Mouse (Mus musculus): Measurements from ENCODE around the gene Ppp1r16b. TPM values are rescaled to one million over a fixed set of nuclear protein-coding genes. Genes with fewer than 3 reads are reported as not detected.
A peak's percentile ranks its signal among the peaks of the same experiment; 100 is the strongest.

The Ppp1r16b gene
- polyA plus RNA-seq, 1 experiment, result 5.3 TPM

DNA sequence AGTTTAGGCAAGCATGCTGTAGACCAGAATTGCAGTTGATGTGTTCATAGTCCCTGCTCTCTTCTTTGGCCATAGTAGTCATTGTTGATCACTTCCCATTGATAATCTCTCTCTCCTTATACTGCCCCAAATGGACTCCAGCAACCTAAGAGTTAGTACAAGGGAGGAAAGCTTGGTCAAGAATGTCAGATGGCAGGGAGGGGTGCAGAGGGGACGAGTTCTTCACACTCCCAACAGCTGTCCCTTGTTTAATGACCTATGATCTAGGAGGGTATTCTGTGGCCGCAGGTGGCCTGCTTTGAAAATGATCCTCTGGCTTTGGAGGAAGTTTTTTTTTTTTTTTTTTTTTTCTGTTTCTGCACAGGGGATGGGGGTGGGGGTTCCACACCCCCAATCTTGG is 21.2 kb downstream of the Ppp1r16b start:
- Histone ChIP-seq H3K4me3 (replicated peaks; ENCODE audit: control insufficient read depth, low read depth, low read length) (no peak overlapping the region), H3K4me1 (ENCODE audit: control insufficient read depth, insufficient read depth, low read length) (peaks cover 8% of the 10 kb centered on the region), H3K27ac (ENCODE audit: control insufficient read depth, insufficient read depth, low read depth, low read length, poor library complexity) (no peak overlapping the region)
- WGBS, result 54% methylated on average over 2 of the region's 2 CpGs
- TF ChIP-seq POLR2A (IDR thresholded peaks at IDR 0.05; ENCODE audit: borderline replicate concordance, control insufficient read depth, low read depth, low read length) (no peak), CTCF (IDR thresholded peaks at IDR 0.05; ENCODE audit: control insufficient read depth, insufficient read depth, low read length) (no peak)

DNA sequence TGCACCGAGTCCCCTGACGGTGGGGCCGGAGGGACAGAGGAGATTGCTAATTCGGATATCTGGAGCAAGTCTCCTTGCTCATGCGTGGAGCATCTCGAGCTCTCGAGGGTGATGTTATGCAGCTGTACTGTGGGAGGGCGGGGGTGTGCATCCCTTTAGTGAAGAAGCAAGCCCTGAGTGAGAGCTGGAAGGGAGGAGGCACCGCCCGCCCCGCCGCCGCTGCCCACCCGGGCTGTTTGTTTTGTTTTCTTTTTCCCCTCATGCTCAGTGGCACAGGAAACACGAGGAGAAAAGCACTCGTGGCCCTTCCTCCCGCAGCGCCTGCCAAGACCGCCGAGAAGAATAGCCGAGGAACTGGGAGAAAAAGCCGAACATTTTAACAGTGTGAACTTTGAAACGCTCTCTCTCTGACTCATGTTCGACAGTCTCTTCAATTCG is 22.6 kb downstream of the Ppp1r16b start:
- H3K27ac ChIP-seq (ENCODE audit: control insufficient read depth, insufficient read depth, low read depth, low read length, poor library complexity), result no peak overlapping the region; the same call in 1 of the 2 replicates
- no peak overlapping the region for H3K4me3 ChIP-seq (replicated peaks; ENCODE audit: control insufficient read depth, low read depth, low read length)
- no peak for TF ChIP-seq POLR2A (IDR thresholded peaks at IDR 0.05; ENCODE audit: borderline replicate concordance, control insufficient read depth, low read depth, low read length)
- no peak for TF ChIP-seq CTCF (IDR thresholded peaks at IDR 0.05; ENCODE audit: control insufficient read depth, insufficient read depth, low read length)
- H3K4me1 ChIP-seq (ENCODE audit: control insufficient read depth, insufficient read depth, low read length), result peaks cover 5% of the 10 kb centered on the region; the same call in 1 of the 2 replicates
- WGBS, result 15% methylated on average over 25 of the region's 25 CpGs

DNA sequence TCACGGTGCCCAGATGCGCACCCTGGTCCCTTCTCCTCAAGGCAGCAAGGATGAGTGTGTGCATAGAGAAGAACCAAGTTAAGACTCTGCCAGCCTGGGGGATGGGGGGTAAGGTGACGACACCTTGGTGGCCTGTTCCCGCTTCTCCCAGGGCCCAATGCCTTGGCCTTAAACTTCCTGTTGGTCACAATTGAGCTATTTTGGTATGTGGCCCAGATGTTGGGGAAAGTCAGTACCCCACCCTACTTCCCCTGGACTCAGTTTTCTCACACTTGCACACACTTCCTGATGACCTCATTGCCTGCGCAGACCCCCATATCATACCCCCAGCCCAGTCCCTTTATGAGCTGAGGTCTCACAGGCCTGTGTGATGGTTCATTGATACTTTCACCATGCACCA is 23.9 kb downstream of the Ppp1r16b start:
- WGBS, result 50% methylated on average over 5 of the region's 5 CpGs
- Histone ChIP-seq H3K4me3 (replicated peaks; ENCODE audit: control insufficient read depth, low read depth, low read length) (no peak overlapping the region), H3K27ac (ENCODE audit: control insufficient read depth, insufficient read depth, low read depth, low read length, poor library complexity) (no peak overlapping the region; the same call in 1 of the 2 replicates), H3K4me1 (ENCODE audit: control insufficient read depth, insufficient read depth, low read length) (peaks cover 5% of the 10 kb centered on the region; the same call in 1 of the 2 replicates)
- TF ChIP-seq POLR2A (IDR thresholded peaks at IDR 0.05; ENCODE audit: borderline replicate concordance, control insufficient read depth, low read depth, low read length) (no peak), CTCF (IDR thresholded peaks at IDR 0.05; ENCODE audit: control insufficient read depth, insufficient read depth, low read length) (no peak)

DNA sequence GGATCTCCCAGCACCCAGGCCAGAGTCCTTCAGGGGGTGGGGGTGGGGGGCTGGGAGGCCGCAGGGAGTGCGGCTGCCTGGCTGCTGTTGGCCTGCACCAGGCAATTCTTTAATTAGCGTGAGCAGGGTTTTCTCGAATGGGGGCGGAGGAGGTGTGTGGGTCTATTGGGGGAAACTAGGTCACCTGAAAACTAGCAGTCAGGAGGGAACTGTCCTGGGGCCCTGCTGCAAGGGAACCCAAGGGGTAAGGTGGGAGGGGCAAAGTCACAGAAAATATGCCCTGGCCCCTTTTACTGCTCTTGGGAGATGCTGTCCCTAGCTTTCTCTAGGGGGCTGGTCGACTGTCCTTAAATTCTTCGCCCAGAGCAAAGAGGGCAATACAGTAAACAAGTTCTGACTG is 24.4 kb downstream of the Ppp1r16b start:
- no peak overlapping the region; the same call in 1 of the 2 replicates for H3K27ac ChIP-seq (ENCODE audit: control insufficient read depth, insufficient read depth, low read depth, low read length, poor library complexity)
- H3K4me1 ChIP-seq (ENCODE audit: control insufficient read depth, insufficient read depth, low read length), result peaks cover 5% of the 10 kb centered on the region; the same call in 1 of the 2 replicates
- 58% methylated on average over 7 of the region's 7 CpGs for WGBS
- H3K4me3 ChIP-seq (replicated peaks; ENCODE audit: control insufficient read depth, low read depth, low read length), result no peak overlapping the region
- TF ChIP-seq CTCF (IDR thresholded peaks at IDR 0.05; ENCODE audit: control insufficient read depth, insufficient read depth, low read length) (no peak), POLR2A (IDR thresholded peaks at IDR 0.05; ENCODE audit: borderline replicate concordance, control insufficient read depth, low read depth, low read length) (no peak)

DNA sequence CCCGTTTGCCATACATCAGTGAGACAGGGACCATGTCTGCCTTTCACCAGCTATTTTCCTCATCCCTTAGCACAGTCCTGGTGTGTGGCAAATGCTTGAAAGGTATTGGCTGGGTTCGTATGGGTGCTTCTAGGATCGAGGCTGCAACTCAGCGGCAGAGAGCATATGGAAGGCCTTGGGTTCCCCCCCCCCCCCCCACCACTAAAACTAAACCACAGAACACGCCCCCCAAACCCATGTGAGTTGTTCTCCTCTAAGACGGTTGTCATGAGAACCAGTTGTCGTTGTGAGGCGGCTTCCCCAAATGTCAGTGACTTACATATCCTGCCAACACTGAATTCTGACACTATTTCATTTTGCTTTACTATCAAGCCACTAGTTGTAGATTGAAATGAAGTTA is 24.9 kb downstream of the Ppp1r16b start:
- TF ChIP-seq POLR2A (IDR thresholded peaks at IDR 0.05; ENCODE audit: borderline replicate concordance, control insufficient read depth, low read depth, low read length), result no peak
- TF ChIP-seq CTCF (IDR thresholded peaks at IDR 0.05; ENCODE audit: control insufficient read depth, insufficient read depth, low read length), result no peak
- WGBS, result 8% methylated on average over 8 of the region's 8 CpGs
- Histone ChIP-seq H3K4me1 (ENCODE audit: control insufficient read depth, insufficient read depth, low read length) (peaks cover 5% of the 10 kb centered on the region; the same call in 1 of the 2 replicates), H3K4me3 (replicated peaks; ENCODE audit: control insufficient read depth, low read depth, low read length) (no peak overlapping the region), H3K27ac (ENCODE audit: control insufficient read depth, insufficient read depth, low read depth, low read length, poor library complexity) (no peak overlapping the region)

DNA sequence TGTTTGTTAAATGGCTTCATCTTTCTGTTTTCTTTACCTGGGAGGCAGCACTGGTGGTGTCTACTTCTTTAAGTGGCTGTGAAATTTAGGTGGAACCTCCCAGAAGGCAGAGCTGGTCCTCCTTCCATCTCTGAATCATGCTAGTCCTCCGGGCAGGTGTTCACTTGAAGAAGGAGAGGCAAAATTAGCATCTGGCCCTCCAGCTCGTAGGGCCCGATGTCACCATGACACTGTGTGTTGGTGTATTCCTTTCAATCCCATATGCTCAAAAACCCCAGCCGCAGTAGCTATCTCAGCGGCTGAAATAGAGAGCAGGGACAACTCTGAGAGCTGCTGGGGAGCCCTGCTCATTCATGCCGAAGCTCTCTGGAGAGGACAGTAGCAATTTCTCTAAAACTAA is 27.0 kb downstream of the Ppp1r16b start:
- no peak for TF ChIP-seq POLR2A (IDR thresholded peaks at IDR 0.05; ENCODE audit: borderline replicate concordance, control insufficient read depth, low read depth, low read length)
- TF ChIP-seq CTCF (IDR thresholded peaks at IDR 0.05; ENCODE audit: control insufficient read depth, insufficient read depth, low read length), result no peak
- H3K27ac ChIP-seq (ENCODE audit: control insufficient read depth, insufficient read depth, low read depth, low read length, poor library complexity), result no peak overlapping the region
- no peak overlapping the region for H3K4me3 ChIP-seq (replicated peaks; ENCODE audit: control insufficient read depth, low read depth, low read length)
- WGBS, result 77% methylated on average over 6 of the region's 6 CpGs
- H3K4me1 ChIP-seq (ENCODE audit: control insufficient read depth, insufficient read depth, low read length), result peaks cover 5% of the 10 kb centered on the region; the same call in 1 of the 2 replicates

DNA sequence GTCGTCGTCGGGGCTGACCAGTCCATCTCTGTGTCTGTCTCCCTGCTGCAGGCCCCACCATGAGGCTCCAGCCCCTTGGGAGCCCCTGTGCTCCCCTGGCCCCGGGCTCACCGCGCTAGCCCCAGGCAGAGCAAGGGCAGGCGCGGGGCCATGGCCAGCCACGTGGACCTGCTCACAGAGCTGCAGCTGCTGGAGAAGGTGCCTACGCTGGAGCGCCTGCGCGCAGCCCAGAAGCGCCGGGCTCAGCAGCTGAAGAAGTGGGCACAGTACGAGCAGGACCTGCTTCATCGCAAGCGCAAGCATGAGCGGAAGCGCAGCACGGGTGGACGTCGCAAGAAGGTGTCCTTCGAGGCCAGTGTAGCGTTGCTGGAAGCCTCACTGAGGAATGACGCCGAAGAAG is 30.6 kb downstream of the Ppp1r16b start:
- TF ChIP-seq CTCF (IDR thresholded peaks at IDR 0.05; ENCODE audit: control insufficient read depth, insufficient read depth, low read length) (no peak), POLR2A (IDR thresholded peaks at IDR 0.05; ENCODE audit: borderline replicate concordance, control insufficient read depth, low read depth, low read length) (no peak)
- 93% methylated on average over 27 of the region's 27 CpGs for WGBS
- Histone ChIP-seq H3K4me1 (ENCODE audit: control insufficient read depth, insufficient read depth, low read length) (no peaks in the 10 kb centered on the region), H3K4me3 (replicated peaks; ENCODE audit: control insufficient read depth, low read depth, low read length) (no peak overlapping the region), H3K27ac (ENCODE audit: control insufficient read depth, insufficient read depth, low read depth, low read length, poor library complexity) (no peak overlapping the region)

DNA sequence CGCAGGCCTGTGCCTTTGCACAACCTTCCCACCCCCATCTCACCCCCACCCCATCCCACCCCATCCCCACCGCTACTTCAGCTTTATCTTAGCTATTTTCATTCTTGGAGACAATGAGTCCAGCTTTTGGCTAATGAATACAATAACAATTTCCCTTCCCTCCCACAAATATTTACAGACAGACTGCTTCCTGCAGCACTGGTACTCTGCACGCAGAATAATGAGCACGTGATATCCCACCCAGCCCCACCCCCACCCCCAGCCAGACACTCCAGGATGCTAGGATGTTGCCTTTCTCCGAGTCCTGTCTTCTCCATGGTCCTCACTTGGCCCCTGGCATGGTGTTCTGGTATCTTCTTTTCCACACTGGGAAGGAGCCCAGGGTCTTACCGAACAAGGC is 31.3 kb downstream of the Ppp1r16b start:
- H3K27ac ChIP-seq (ENCODE audit: control insufficient read depth, insufficient read depth, low read depth, low read length, poor library complexity), result no peak overlapping the region
- no peak overlapping the region for H3K4me3 ChIP-seq (replicated peaks; ENCODE audit: control insufficient read depth, low read depth, low read length)
- TF ChIP-seq POLR2A (IDR thresholded peaks at IDR 0.05; ENCODE audit: borderline replicate concordance, control insufficient read depth, low read depth, low read length), result no peak
- TF ChIP-seq CTCF (IDR thresholded peaks at IDR 0.05; ENCODE audit: control insufficient read depth, insufficient read depth, low read length), result no peak
- 85% methylated on average over 6 of the region's 6 CpGs for WGBS
- no peaks in the 10 kb centered on the region for H3K4me1 ChIP-seq (ENCODE audit: control insufficient read depth, insufficient read depth, low read length)

DNA sequence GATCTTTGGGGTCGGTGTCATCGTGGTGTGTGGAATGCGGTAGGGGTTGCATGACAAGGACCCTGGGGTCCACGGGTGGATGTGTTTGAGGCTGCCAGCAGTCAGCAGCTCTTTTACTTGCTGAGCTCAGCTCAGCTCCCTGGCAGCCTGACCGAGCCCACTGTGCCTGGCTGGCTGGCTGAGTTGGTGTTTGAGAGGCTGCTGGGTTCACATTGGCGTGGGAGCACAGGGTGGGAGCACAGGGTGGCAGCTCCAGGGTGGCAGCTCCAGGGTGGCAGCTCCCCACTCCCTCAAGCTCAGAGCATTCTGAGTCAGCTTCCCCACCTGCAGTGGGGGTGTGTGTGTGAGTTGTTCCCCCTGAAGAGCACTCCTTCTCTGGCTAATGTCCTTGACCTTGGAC is 34.7 kb downstream of the Ppp1r16b start:
- peak overlapping the region; percentile 7; the same call in 1 of the 2 replicates for H3K27ac ChIP-seq (ENCODE audit: control insufficient read depth, insufficient read depth, low read depth, low read length, poor library complexity)
- no peaks in the 10 kb centered on the region; the same call in 1 of the 2 replicates for H3K4me1 ChIP-seq (ENCODE audit: control insufficient read depth, insufficient read depth, low read length)
- no peak for TF ChIP-seq CTCF (IDR thresholded peaks at IDR 0.05; ENCODE audit: control insufficient read depth, insufficient read depth, low read length)
- TF ChIP-seq POLR2A (IDR thresholded peaks at IDR 0.05; ENCODE audit: borderline replicate concordance, control insufficient read depth, low read depth, low read length), result no peak
- WGBS, result 78% methylated on average over 6 of the region's 6 CpGs
- H3K4me3 ChIP-seq (replicated peaks; ENCODE audit: control insufficient read depth, low read depth, low read length), result no peak overlapping the region
